10 mouse cellular contexts compared by ENCODE assay signal in the genomic region with DNA sequence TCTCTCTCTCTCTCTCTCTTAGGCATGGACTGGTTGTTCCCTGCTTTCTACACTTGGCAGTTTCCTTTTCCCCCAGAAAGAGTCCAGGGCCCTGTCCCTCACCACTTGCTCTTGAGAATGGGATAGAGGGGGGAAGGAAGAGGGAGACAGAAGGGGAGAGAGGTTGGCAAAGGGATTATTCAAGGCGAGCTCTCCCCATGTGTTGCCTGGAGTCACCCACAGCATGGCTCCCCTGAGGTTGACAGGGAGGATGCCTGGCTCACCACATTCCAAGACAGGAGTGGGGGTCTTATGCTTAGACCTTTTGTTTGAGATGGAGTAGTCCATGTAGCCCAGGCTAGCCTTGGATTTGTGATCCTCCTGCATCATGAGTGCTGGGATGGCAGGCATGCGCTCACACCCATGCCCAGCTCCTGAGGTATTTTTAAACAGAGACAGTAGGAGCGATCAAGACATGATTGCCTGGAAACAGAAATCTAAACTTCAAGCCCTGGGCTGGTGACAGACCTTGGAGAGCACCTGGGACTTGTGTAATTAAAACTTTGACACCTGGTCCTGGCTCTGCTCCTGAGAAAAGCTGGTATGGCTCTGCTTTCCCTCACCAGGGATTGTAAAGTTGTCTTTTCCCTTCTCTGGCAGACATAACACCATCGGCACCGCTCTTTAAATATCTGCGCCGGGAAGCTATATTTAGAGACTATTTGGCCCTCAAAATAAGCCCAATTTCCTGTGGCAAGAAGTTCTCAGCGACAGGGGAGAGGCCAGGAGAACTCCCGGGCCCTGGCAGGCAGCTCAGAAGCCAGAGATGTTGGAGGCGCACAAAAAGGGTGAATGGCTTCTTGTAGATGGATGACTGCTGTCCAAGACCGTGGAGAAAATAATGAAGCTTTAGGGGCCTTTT. TPM values are rescaled to one million over a fixed set of nuclear protein-coding genes. Genes with fewer than 3 reads are reported as not detected.
A peak's percentile ranks its signal among the peaks of the same experiment; 100 is the strongest.
DNase-seq lines count a peak whose midpoint lies in the region; ATAC-seq and TF ChIP-seq lines count a peak whose summit lies in the region.
"Had no signal": no experiment of that assay in that cellular context is flagged by ENCODE, and none has a peak within 500 bp of the region (broad histone marks: within the 10 kb centered on the region; RNA-seq: fewer than 3 reads in every experiment).

No protein-coding gene starts in this region.

- no peaks in the 10 kb centered on the region for H3K27me3 ChIP-seq in lung, embryonic 14.5 days (ENCODE audit: insufficient read depth, low read length)
- no peaks in the 10 kb centered on the region for H3K27me3 ChIP-seq in neural tube, embryonic 15.5 days (replicated peaks)
- H3K27me3 ChIP-seq: liver, embryonic 13.5 days had no signal

- intact Hi-C loops in heart, postnatal 25 days (cut with DNase I), result no loop called here

- no peak overlapping the region for H3K9ac ChIP-seq in lung, embryonic 14.5 days
- no peak overlapping the region for H3K9ac ChIP-seq in neural tube, embryonic 15.5 days (replicated peaks)
- H3K9ac ChIP-seq: liver, embryonic 13.5 days had no signal

- DNase-seq in lung, embryonic 14.5 days, result peak; percentile 37
- DNase-seq in lung, postnatal 25 days (ENCODE audit: low spot score), result no peak
- DNase-seq in heart, adult 18-20 months, result peak; percentile 62 to 69
- DNase-seq in heart, postnatal 25 days (ENCODE audit: low spot score), result peak; percentile 13
- no peak for DNase-seq in thymus, postnatal 4 days
- no peak for DNase-seq in urinary bladder, adult 18-20 months (ENCODE audit: low spot score in 2 of 2)
- DNase-seq: cerebellum, postnatal 10 days; liver, embryonic 13.5 days had no signal

- no peak for ATAC-seq in lung, embryonic 14.5 days (ENCODE audit: insufficient read depth)
- ATAC-seq in neural tube, embryonic 15.5 days (ENCODE audit: low FRiP score), result no peak

- H3K27ac ChIP-seq in lung, embryonic 14.5 days (ENCODE audit: low read depth), result peak overlapping the region; percentile 54; the same call in 1 of the 2 replicates
- peak overlapping the region; percentile 30; the same call in 1 of the 2 replicates for H3K27ac ChIP-seq in neural tube, embryonic 15.5 days (replicated peaks)
- H3K27ac ChIP-seq: liver, embryonic 13.5 days had no signal

- no peak overlapping the region for H3K4me2 ChIP-seq in lung, embryonic 14.5 days
- no peak overlapping the region for H3K4me2 ChIP-seq in neural tube, embryonic 15.5 days
- H3K4me2 ChIP-seq: liver, embryonic 13.5 days had no signal

- no peak for TF ChIP-seq CTCF in lung, embryonic 14.5 days (IDR thresholded peaks at IDR 0.05; ENCODE audit: low read depth)

- H3K4me1 ChIP-seq in lung, embryonic 14.5 days (ENCODE audit: insufficient read depth), result no peaks in the 10 kb centered on the region
- H3K4me1 ChIP-seq in neural tube, embryonic 15.5 days, result peaks cover 4% of the 10 kb centered on the region; the same call in 1 of the 2 replicates
- H3K4me1 ChIP-seq: liver, embryonic 13.5 days had no signal

- H3K9me3 ChIP-seq in lung, embryonic 14.5 days (ENCODE audit: low read depth, low read length), result no peaks in the 10 kb centered on the region
- no peaks in the 10 kb centered on the region for H3K9me3 ChIP-seq in neural tube, embryonic 15.5 days (replicated peaks)
- H3K9me3 ChIP-seq: liver, embryonic 13.5 days had no signal

- no peak overlapping the region for H3K4me3 ChIP-seq in lung, embryonic 14.5 days (ENCODE audit: low read depth, low read length)
- no peak overlapping the region for H3K4me3 ChIP-seq in neural tube, embryonic 15.5 days (replicated peaks)
- H3K4me3 ChIP-seq: liver, embryonic 13.5 days had no signal

- WGBS in lung, embryonic 14.5 days, result 45% methylated on average over 11 of the region's 11 CpGs
- 73% methylated on average over 11 of the region's 11 CpGs for WGBS in neural tube, embryonic 15.5 days

- no peaks in the 10 kb centered on the region for H3K36me3 ChIP-seq in lung, embryonic 14.5 days (ENCODE audit: insufficient read depth)
- H3K36me3 ChIP-seq in neural tube, embryonic 15.5 days, result no peaks in the 10 kb centered on the region
- H3K36me3 ChIP-seq: liver, embryonic 13.5 days had no signal

RNA-seq across cellular contexts. Expression of gene Hip1, which starts 20.0 kb away (rescaled TPM):
- 48.8 and 49.4 TPM in 2 replicates for polyA plus RNA-seq in lung, embryonic 14.5 days (2014; fragmentation: Nextera tagmentation; extraction: Ambion mirVana)
- 10 to 100 TPM; 19.9 to 24.4 TPM for total RNA-seq in heart, adult 18-20 months (2021)
- 10 to 100 TPM; 30.0 to 36.0 TPM for total RNA-seq in heart, postnatal 25 days (2021)
- polyA plus RNA-seq in neural tube, embryonic 15.5 days (2015; fragmentation: Nextera tagmentation; extraction: Ambion mirVana), result 37.8 and 41.2 TPM in 2 replicates

RNA-seq across cellular contexts. Expression of gene Ccl26, which starts 38.5 kb away (rescaled TPM):
- not detected in 2 replicates for polyA plus RNA-seq in lung, embryonic 14.5 days (2014; fragmentation: Nextera tagmentation; extraction: Ambion mirVana)
- not detected for total RNA-seq in heart, adult 18-20 months (2021)
- total RNA-seq in heart, postnatal 25 days (2021), result not detected
- not detected in 2 replicates for polyA plus RNA-seq in neural tube, embryonic 15.5 days (2015; fragmentation: Nextera tagmentation; extraction: Ambion mirVana)
- total RNA-seq: hematopoietic stem cell, adult 5-6 weeks had no signal
- polyA plus RNA-seq: liver, embryonic 13.5 days had no signal

RNA-seq across cellular contexts. Expression of gene Ccl24, which starts 47.9 kb away (rescaled TPM):
- polyA plus RNA-seq in lung, embryonic 14.5 days (2014; fragmentation: Nextera tagmentation; extraction: Ambion mirVana), result 2.5 and 3.1 TPM in 2 replicates
- total RNA-seq in heart, adult 18-20 months (2021), result 1 to 10 TPM; 2.3 to 2.7 TPM
- 1 to 10 TPM; 2.1 to 2.2 TPM for total RNA-seq in heart, postnatal 25 days (2021)
- polyA plus RNA-seq in neural tube, embryonic 15.5 days (2015; fragmentation: Nextera tagmentation; extraction: Ambion mirVana), result 2.1 and 9.5 TPM in 2 replicates
- total RNA-seq: hematopoietic stem cell, adult 5-6 weeks had no signal

Comparison
In these comparisons a context has a peak if more than half of its experiments do, and no peak if none do; other contexts are left out.
1. DNase-seq: peak in lung, embryonic 14.5 days (single experiment), heart, adult 18-20 months (2 of 2) and heart, postnatal 25 days (single experiment); none in lung, postnatal 25 days (single experiment), thymus, postnatal 4 days (single experiment) and urinary bladder, adult 18-20 months (0 of 2).